Mouse (Mus musculus) bone marrow, adult 2 months (tissue): Measurements from ENCODE around the gene Trappc2l.

Experiments
- CTCF ChIP-seq: fragments of 200-500 bp; IDR thresholded peaks from 2 replicates; pipeline ENCODE4 v1.5.1; 2011; ENCODE audit warnings: low read length, control low read depth; ENCODE audit not compliant: control insufficient read depth, insufficient read depth
- POLR2A ChIP-seq: fragments of 200-500 bp; IDR thresholded peaks from 2 replicates; pipeline ENCODE4 v1.6.1; 2011; ENCODE audit warnings: low read depth, mild to moderate bottlenecking, control low read depth, low read length, borderline replicate concordance; ENCODE audit not compliant: control insufficient read depth

DNA sequence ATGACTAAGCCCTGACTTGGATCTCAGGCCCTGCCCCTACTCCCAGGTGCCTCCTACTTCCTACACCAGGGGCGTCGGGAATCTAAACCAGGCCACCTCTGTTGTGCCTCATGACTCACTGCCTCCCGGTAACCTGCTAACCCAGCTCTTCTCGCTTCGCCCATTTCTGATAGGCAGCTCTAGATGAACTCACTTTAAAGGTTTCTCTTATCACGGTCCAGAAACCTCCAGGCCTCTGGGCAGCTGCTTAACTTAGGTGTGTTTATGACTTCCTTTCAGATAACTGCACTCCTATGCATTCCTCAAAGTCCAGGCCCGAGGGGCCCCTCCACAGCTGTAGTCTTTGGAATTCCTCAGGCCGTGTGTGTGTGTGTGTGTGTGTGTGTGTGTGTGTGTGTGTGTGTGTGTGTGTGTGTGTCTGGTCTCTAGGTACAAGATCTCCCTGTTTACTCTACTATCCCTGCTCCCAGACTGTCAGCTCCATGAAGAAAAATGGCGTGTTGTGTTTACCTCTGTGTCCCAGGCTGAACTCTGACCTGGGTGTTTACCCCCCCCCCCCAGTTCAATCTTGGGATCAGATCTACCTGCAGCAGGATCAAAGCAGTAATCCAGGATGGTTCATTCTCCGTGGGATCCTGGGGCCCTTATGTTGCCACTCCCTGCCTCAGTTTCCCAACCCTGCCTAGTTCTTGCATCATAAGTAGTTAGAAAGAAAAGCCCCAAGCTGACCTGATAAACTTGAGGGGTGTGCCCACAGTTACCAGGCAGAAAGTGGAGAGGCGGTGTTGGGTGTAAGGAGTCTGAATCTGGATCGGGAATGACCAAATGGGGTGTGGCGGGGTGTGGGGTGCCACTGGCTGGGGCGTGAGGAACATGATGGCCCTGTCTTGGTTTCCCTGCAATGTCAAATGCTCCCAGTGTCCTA lies 24.7 kb downstream of the Trappc2l start:
- no peak for TF ChIP-seq CTCF
- TF ChIP-seq POLR2A = no peak
